Mouse (Mus musculus) WW6 (cell line): ENCODE measurements around the gene Cfdp1.
A peak's percentile ranks its signal among the peaks of the same experiment; 100 is the strongest.

Source experiments
- DNase-seq: peaks from one replicate; pipeline ENCODE4 v3.0.0-alpha.2; 2013; ENCODE audit warnings: low read depth, low spot score

Cfdp1 gene

DNA sequence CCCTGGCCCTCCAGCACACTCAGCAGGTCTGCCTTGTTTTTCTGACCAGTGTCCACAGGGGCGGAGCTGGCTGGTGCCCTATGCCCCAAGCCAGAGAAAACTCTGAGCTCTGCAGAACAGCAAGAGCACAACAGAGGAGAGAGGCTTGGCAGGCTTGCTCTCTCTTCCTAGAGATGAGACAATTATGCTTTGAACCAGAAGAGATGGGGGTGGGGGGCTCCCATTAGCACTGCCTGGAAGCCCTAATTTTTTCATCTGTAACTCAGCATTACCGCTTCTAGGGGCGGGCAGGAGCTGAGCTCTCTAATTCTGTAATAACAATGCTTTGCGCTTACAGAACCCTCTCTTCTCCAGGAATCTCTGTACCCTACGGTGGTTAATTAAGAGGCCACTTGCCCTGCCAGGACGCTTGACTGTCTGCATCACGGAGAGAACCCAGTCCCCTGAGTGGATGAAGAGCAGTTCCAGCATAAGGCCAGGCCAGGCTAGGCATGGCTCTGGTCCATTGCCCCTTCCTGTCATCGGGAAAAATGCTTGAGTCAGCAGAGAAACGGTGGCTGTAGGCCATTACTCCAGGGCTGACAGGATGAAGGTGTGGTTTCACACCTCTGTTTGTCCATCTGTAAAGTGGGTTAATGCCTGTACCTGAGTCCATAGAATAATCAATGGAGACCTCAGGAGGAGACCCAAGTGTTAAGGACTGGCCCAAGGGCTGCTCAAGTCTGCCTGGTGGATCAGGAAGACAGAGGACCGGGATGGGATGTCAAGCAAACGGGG is 111.6 kb downstream of the Cfdp1 start:
- no peak for DNase-seq

- DNase-seq = no peak
Observed at GRCm38 (mm10) chr8:111741556-111741955, 112.5 kb downstream of the Cfdp1 start.

DNA sequence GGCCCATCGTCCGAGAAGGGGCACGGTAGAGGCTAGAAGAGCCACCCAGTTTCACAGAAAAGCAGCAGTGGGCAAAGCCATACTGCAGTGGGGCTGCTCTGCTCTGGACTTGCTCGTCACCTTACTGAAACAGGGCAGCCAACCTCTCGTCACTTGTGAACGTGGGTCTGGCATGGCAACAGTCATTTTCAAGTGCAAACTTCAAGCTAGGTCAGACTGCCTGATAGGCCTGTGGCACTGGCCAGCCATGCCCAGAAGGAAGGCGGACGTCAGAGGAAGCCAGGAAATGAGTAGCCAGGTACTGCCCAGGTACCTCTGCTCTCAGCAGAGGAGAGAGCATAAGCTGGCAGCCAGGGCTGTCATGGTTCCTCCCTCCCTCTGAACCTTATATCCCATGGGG is 113.1 kb downstream of the Cfdp1 start:
- no peak for DNase-seq

GRCm38 (mm10) chr8:111740301-111740711 is 113.8 kb downstream of the Cfdp1 start:
- DNase-seq = no peak

DNA sequence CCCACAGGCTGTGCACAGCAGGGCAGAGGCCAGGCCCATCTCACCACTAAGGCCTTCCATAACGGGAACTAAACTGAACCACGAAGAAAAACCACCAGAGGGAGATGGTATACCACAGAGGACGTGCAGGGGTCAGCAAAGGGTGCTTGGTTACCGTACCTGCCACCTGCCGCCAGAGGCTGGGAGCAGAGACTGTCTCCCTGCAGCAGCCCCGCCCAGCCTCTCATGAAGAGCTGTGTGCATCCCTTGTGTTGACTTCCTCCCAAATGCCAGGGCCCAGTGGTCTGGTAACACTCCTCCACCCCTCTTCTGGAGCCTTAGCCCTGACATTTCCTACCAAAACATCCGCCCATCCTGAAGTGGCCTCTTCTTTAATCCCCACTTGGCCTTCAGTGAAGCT is 114.5 kb downstream of the Cfdp1 start:
- peak; percentile 40 for DNase-seq

GRCm38 (mm10) chr8:111738867-111739266 is 115.2 kb downstream of the Cfdp1 start:
- DNase-seq = no peak

DNA sequence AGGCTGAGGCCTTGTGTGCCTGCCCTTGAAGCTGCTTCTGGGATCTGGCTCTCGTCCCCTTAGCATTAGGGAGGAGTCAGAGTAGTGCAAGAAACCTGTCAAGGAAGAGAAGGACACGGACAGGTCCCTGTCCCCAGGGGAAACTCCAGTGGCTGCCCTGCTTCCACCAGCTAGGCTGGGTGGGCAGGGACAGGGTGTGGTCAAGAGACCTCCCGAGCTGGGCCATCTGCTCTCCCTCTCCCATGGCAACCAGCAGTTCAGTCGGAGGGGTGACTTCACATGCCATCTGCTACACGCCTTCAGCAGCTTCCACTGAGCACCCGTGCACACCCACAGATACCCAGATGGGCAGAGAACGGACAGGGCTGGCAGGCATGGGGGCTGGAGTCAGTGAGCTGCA is 117.8 kb downstream of the Cfdp1 start:
- DNase-seq = no peak

DNA sequence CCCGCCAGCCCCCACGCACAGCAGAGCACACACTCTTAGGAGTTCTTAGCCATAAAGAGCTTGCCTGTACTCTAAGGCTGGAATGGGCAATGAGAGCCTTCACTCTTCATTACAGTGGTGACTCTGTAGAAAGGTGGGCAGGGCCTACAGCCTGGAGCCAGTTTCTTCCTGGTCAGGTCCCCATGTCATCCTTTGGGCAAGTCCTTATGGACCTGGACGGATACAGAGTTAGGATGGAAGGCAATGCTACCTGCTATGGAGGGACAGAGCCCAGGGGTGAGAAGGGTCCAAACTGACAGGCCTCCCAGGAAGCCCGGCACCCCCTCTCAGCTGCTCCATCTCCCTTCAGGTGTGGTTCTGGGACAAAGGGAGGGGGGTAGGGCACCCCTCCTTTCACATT is 118.3 kb downstream of the Cfdp1 start:
- DNase-seq = no peak

DNA sequence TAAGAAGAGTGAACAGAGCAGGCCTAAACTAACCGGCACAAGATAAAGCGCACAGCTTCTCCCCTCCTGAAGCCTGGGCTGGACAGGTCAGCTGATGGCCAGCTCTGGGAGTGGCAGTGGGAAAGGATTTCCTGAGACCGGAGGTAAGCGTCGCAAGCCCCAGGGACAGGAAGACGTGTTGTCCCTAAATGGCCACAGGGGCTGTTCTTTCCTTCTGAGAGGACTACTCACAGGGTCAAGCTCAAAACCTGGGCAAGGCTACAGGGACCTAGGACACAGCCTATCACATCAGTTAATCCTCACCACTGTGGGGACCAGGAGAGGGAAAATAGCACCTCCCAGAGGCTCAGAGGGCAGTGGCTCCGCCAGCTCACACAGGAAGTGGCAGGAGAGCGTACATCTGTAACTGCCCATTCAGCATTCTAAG is 118.7 kb downstream of the Cfdp1 start:
- no peak for DNase-seq

DNA sequence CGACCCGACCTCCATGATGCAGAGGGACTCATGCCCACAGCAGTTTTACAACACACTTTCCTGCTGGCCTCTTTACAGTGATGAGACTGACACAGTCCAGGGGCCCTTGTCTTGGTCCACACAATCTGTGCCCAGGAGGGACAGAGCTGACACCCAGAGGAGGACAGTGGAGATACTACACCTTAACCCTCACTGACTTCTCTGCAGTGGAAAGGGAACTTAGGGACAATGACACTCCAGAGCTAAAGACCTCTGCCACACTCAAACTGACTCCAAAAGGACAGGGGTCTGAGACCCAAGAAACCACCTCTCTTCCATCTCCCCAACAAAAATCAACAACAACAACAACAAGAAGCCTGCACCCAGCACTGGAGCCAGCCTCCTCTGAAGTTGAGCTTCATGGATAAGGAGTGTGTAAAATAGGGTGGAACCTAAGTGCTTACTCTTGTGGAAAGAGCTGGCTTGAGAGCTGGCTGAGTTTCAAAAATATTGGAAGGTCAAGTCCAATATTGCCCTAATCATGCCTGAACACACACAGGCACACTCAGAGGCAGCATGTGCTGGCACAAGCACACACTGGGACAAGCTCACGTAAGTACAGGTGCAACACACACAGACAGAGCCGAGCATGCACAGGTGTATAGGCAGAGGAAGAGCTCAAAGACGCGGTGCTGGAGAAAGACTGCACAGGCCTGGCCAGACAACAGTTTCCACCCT is 119.7 kb downstream of the Cfdp1 start:
- DNase-seq = no peak

- no peak for DNase-seq
Observed at GRCm38 (mm10) chr8:111733581-111734243, 120.4 kb downstream of the Cfdp1 start.

DNA sequence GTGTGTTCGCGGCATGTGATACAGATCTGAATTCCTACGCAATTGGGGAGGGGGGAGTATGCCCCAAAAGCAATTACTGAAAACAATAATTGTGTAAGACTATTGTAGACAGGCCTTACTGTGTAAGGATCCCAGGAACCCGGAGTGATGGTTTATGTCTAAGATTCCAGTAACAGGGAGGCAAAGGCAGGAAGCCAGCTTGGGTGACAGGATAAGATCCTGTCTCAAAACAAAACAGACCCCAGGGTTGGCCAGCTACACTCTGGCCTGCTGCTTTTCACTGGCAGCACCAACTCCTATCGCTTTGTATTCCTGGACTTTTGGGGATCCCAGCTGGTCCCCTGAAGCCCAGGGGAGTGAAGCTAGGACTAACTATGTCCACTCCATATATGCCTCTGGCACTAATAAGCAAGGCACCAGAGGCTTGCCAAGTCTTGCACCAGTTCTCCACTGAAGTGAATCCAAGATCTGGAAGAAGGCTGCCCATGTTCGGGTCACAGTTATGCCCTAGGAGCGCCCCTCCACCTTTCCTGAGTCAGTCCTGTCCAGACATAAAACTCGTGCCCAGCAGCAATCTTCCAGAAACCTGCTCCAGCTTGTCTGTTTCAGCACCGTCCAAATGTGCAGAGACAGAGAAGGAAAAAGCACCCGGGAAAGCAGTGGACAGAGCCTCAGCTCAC is 121.5 kb downstream of the Cfdp1 start:
- DNase-seq = no peak

DNA sequence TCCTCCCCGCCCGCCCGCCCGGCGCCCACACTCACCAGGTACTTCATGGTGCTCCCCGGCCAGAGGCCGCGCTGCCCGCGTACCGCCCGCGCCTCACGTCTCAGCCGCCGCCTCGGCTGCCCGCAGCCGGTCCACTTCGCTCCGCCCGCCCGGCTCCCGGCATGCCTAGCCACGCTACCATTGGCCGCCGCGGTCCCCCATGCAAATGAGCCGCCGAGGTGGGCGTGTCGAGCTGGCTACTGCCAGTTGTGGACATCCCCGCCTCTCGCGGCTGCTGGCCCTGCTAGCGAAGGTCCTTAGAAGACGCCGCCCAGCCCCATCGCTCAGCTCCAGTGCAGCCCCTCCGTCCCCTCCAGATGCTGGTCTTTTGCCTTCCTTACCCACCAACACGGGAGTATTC is 122.1 kb downstream of the Cfdp1 start:
- peak; percentile 61 for DNase-seq

DNA sequence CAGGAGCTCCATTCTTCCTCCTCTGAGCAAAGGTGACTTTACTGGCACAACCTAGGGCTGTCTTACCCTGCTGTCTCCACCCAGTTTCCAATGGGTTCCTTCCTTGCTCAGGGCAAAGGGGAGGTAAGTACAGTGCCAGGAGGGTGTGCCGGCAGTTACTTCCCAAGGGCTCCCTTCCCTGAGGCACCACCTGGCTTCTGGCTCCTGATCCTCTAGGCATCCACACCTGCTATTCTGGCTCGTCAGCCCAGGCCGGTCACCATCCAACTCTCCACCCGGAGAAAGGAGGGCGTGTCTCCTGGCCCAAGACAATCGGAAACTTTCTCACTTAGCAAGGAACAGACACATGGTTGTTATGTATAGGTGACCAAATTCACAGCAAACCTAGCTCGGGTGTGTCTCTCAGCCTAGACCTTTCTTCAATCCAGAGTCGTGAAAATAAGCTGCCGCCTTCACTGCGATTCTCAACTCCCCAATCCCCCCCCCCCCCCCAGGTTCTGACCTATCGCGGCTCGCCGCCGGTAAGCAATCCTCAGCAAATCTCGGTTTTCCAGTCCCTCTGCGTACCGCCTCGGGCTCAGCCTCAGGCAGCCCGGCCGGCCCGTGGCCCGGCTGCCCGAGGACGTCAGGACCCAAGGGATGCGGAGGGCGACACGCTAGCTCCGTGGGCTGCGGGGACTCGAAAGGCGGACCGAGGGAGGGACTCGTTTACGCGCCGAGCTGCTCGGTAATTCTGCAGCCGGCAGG is 122.7 kb downstream of the Cfdp1 start:
- no peak for DNase-seq

GRCm38 (mm10) chr8:111729233-111730170 is 124.6 kb downstream of the Cfdp1 start:
- DNase-seq = no peak

- DNase-seq = no peak
Observed at GRCm38 (mm10) chr8:111728481-111728880, 125.6 kb downstream of the Cfdp1 start.

DNA sequence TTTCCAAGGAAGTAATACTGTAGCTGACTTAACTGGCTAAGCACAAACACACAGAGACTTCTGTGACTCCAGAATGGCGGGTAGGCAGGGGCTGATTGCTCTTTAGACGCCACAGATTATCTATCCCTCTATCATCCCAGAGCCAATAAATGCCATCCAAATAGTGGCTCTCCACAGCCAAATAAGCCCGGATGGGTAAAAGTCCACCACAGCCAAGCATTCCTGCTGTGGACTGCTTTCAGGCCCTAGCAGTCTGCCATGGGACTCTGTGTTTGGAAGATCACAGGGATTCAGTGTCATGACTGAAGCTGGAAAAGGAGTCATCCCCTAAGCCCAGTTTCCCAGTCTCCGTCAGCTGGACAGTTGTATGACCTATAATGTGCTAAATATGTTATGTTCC is 126.5 kb downstream of the Cfdp1 start:
- no peak for DNase-seq

- DNase-seq = no peak
Observed at GRCm38 (mm10) chr8:111726102-111726900, 127.8 kb downstream of the Cfdp1 start.

DNA sequence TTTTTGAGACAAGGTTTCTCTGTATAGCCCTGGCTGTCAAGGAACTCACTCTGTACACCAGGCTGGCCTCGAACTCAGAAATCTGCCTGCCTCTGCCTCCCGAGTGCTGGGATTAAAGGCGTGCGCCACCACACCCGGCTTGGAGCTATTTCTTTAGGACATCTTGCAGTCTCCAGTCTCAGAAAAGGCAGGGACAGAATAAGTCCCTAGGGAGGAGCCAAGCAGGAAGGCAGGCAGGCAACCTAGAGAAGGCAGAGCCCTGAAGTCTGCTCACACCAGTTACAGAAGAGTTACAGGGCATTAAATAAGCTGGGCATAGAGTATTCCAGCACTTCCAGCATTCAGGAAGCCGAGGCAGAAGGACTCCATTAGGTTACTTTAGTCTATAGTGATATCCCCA is 128.8 kb downstream of the Cfdp1 start:
- no peak for DNase-seq
